11 mouse cellular contexts compared by ENCODE assay signal in genomic region chr7:49199366-49199765, GRCm38 (mm10).
DNase-seq lines count a peak whose midpoint lies in the region; TF ChIP-seq lines count a peak whose summit lies in the region.
"Had no signal": no experiment of that assay in that cellular context is flagged by ENCODE, and none has a peak within 500 bp of the region (broad histone marks: within the 10 kb centered on the region; RNA-seq: fewer than 3 reads in every experiment).

No protein-coding gene starts in this region.

- no peak for TF ChIP-seq CTCF in lung, adult 2 months (IDR thresholded peaks at IDR 0.05; ENCODE audit: insufficient read depth, low read length)

- no peak for TF ChIP-seq POLR2A in lung, adult 2 months (IDR thresholded peaks at IDR 0.05; ENCODE audit: borderline replicate concordance, extremely low read depth, low read depth, low read length)

- WGBS in lung, adult 2 months: 47% methylated on average over 6 of the region's 6 CpGs

- H3K4me3 ChIP-seq in lung, adult 2 months (replicated peaks; ENCODE audit: extremely low read depth, low read depth, low read length): no peak overlapping the region
- H3K4me3 ChIP-seq: heart, embryonic 12.5 days; kidney, embryonic 15.5 days had no signal

- DNase-seq in brain, embryonic 18.5 days (ENCODE audit: low read depth, low spot score): peak; percentile 60
- peak; percentile 62 to 66 for DNase-seq in frontal cortex, postnatal 10 days (ENCODE audit: low spot score in 2 of 2)
- peak; percentile 84 for DNase-seq in layer of hippocampus, adult 9-11 months
- peak; percentile 22 for DNase-seq in retina, embryonic 14.5 days (ENCODE audit: low spot score)
- no peak for DNase-seq in thymus, postnatal 36 days
- DNase-seq in embryo, embryonic 10 days (ENCODE audit: low spot score): no peak
- DNase-seq in lung, adult 2 months: no peak
- DNase-seq: adrenal gland, adult 8-10 months; liver had no signal

- peaks cover 2% of the 10 kb centered on the region; the same call in 1 of the 2 replicates for H3K4me1 ChIP-seq in lung, adult 2 months (ENCODE audit: control insufficient read depth, insufficient read depth, low read length)

Comparison
In these comparisons a context has a peak if more than half of its experiments do, and no peak if none do; other contexts are left out.
1. DNase-seq: peak in brain, embryonic 18.5 days (single experiment), frontal cortex, postnatal 10 days (2 of 2), layer of hippocampus, adult 9-11 months (single experiment) and retina, embryonic 14.5 days (single experiment); none in thymus, postnatal 36 days (0 of 2), embryo, embryonic 10 days (single experiment) and lung, adult 2 months (single experiment).